Mouse (Mus musculus): ENCODE results near the gene Sdk1. TPM values are rescaled to one million over a fixed set of nuclear protein-coding genes. Genes with fewer than 3 reads are reported as not detected.
"Not testable (repeated sequence)": the region's sequence is repeated elsewhere in the genome, so short reads cannot be mapped to it uniquely, and the experiment has no call there.

The Sdk1 gene
- polyA plus RNA-seq, 1 experiment from 2014 or later, result 1.1 TPM

DNA sequence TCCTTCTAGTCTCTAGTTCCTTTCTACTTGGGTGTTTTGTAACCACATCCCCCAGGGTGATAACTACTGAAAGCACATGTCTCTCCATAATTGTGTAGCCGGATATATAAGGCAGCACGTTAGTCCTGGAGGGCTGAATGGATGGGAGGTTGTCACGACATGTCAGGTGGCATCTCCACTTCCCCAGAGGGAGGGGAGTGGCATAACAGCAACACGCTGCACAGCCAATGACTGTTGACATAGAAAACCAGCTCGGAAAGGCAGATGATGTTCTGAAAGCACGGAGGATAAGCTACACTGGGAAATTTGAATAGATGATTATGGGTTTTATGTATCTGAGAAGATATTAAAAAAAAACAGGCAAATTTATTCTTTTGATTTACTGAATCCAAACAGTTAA lies 376.4 kb downstream of the Sdk1 start:
- WGBS, result 71% methylated on average over 6 of the region's 6 CpGs

DNA sequence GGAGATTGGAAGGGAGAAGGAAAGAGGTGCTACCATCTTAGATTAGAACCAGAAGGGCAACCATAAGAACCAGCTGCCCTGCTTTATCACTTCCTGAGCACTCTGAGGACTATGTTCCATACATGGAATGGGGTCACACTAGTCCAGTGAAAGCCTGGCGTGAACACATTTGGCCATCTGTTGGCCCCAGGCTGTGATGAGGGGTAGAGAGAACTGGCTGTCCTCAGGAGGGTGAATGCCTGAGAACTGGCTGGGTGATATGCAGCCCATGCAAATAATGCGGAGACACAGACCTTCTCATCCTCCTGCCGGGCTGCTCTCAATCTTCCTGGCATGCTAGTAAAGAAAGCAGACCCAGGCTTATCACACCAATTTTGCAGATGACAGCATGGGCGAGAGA lies 384.1 kb downstream of the Sdk1 start:
- Histone ChIP-seq H3K27ac (replicated peaks) (no peak overlapping the region), H3K4me2 (replicated peaks; ENCODE audit: low read depth) (no peak overlapping the region), H3K4me1 (replicated peaks; ENCODE audit: control insufficient read depth, insufficient read depth) (no peaks in the 10 kb centered on the region), H3K9me3 (ENCODE audit: control insufficient read depth, low read length) (no peaks in the 10 kb centered on the region), H3K27me3 (ENCODE audit: control insufficient read depth, insufficient read depth, low read length) (no peaks in the 10 kb centered on the region), H3K9ac (ENCODE audit: low read length) (no peak overlapping the region), H3K36me3 (ENCODE audit: control insufficient read depth, insufficient read depth, low read length) (no peaks in the 10 kb centered on the region), H3K4me3 (ENCODE audit: low read depth, low read length) (no peak overlapping the region)
- no peak for ATAC-seq (ENCODE audit: low FRiP score, low TSS enrichment)
- DNase-seq (ENCODE audit: low spot score), result no peak
- no peak for TF ChIP-seq EP300 (optimal IDR thresholded peaks at IDR 0.05)
- 79% methylated on average over 4 of the region's 4 CpGs for WGBS

More for the DNA sequence above, 376.4 kb downstream of the Sdk1 start:
- Histone ChIP-seq H3K4me1 (replicated peaks; ENCODE audit: control insufficient read depth, insufficient read depth) (no peaks in the 10 kb centered on the region), H3K27me3 (ENCODE audit: control insufficient read depth, insufficient read depth, low read length) (no peaks in the 10 kb centered on the region), H3K4me2 (replicated peaks; ENCODE audit: low read depth) (no peak overlapping the region), H3K9ac (ENCODE audit: low read length) (no peak overlapping the region), H3K36me3 (ENCODE audit: control insufficient read depth, insufficient read depth, low read length) (no peaks in the 10 kb centered on the region), H3K27ac (replicated peaks) (no peak overlapping the region), H3K4me3 (ENCODE audit: low read depth, low read length) (no peak overlapping the region), H3K9me3 (ENCODE audit: control insufficient read depth, low read length) (no peaks in the 10 kb centered on the region)
- no peak for ATAC-seq (ENCODE audit: low FRiP score, low TSS enrichment)
- TF ChIP-seq CTCF (IDR thresholded peaks at IDR 0.05; ENCODE audit: low read depth) (no peak), EP300 (optimal IDR thresholded peaks at IDR 0.05) (no peak)
- no peak for DNase-seq (ENCODE audit: low spot score)

DNA sequence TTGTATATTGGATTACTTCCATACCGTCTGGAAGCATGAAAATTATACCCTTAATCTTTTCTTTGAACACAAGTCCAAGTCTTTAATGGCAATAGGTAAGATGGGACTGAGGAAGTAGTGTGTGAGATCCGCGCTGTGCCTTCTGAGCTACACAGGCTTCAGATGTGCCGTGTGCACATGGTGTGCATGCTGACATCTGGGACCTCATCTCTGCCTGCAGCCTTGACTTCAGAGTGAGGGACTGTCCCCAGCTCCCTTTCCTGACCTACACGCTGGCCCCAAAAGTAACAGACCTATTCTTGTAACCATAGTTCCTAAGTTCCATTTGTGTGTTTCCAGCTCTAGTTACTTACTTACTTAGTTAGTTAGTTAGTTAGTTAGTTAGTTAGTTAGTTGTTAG lies 390.4 kb downstream of the Sdk1 start:
- no peak for TF ChIP-seq EP300 (optimal IDR thresholded peaks at IDR 0.05)
- H3K9ac ChIP-seq (ENCODE audit: low read length), result no peak overlapping the region
- ATAC-seq (ENCODE audit: low FRiP score, low TSS enrichment) (no peak), DNase-seq (ENCODE audit: low spot score) (no peak)
- H3K9me3 ChIP-seq (ENCODE audit: control insufficient read depth, low read length), result no peaks in the 10 kb centered on the region
- H3K4me2 ChIP-seq (replicated peaks; ENCODE audit: low read depth), result no peak overlapping the region
- no peaks in the 10 kb centered on the region for H3K27me3 ChIP-seq (ENCODE audit: control insufficient read depth, insufficient read depth, low read length)
- H3K36me3 ChIP-seq (ENCODE audit: control insufficient read depth, insufficient read depth, low read length), result no peaks in the 10 kb centered on the region
- H3K4me1 ChIP-seq (replicated peaks; ENCODE audit: control insufficient read depth, insufficient read depth), result no peaks in the 10 kb centered on the region; the same call in 1 of the 2 replicates
- WGBS, result 74% methylated on average over 5 of the region's 5 CpGs
- H3K4me3 ChIP-seq (ENCODE audit: low read depth, low read length), result no peak overlapping the region
- H3K27ac ChIP-seq (replicated peaks), result no peak overlapping the region

DNA sequence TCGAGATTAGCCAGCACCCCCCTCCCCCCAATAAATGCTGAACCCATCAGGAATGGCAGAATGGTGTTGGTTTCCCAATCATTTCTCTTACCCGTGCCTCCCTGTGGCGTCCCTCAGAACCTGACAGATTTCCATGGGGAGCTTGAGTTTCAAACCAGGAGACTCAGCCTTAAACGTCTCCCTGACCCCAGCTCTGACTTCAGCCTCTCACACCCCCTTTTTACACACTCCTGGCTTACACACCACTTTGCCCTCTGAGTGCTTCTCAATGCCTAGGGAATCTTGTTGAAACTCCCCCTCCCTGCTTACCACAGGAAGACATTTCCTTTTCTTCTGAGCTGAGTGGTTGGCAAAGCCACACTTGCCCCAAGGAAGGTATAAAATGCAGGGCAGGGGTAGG lies 392.0 kb downstream of the Sdk1 start:
- H3K27me3 ChIP-seq (ENCODE audit: control insufficient read depth, insufficient read depth, low read length), result no peaks in the 10 kb centered on the region
- H3K9me3 ChIP-seq (ENCODE audit: control insufficient read depth, low read length), result no peaks in the 10 kb centered on the region
- H3K4me1 ChIP-seq (replicated peaks; ENCODE audit: control insufficient read depth, insufficient read depth), result no peaks in the 10 kb centered on the region; the same call in 1 of the 2 replicates
- no peaks in the 10 kb centered on the region for H3K36me3 ChIP-seq (ENCODE audit: control insufficient read depth, insufficient read depth, low read length)
- no peak for TF ChIP-seq CTCF (IDR thresholded peaks at IDR 0.05; ENCODE audit: low read depth)
- TF ChIP-seq EP300 (optimal IDR thresholded peaks at IDR 0.05), result no peak
- H3K4me2 ChIP-seq (replicated peaks; ENCODE audit: low read depth), result no peak overlapping the region
- no peak for DNase-seq (ENCODE audit: low spot score)
- WGBS, result 66% methylated on average over 4 of the region's 4 CpGs
- H3K4me3 ChIP-seq (ENCODE audit: low read depth, low read length), result no peak overlapping the region
- no peak overlapping the region for H3K9ac ChIP-seq (ENCODE audit: low read length)
- no peak for ATAC-seq (ENCODE audit: low FRiP score, low TSS enrichment)
- no peak overlapping the region for H3K27ac ChIP-seq (replicated peaks)

DNA sequence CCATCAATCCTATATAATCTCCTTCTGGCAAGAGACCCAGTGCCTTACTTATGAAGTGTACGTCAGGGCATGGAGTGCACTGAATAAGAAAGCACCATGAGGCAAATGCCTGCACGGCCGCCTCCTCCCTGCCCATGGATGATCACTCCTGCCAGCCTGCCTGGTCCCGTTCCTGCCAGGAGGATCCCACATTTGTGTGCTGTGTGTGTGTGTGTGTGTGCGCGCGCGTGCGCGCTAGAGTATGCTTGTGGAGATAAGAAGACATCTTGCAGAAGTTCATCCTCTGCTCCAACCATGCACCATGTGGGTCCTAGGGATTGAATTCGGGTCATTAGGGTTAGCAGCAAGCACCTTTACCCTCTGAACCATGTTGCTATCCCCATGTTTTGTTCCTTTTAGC lies 395.1 kb downstream of the Sdk1 start:
- DNase-seq (ENCODE audit: low spot score) (no peak), ATAC-seq (ENCODE audit: low FRiP score, low TSS enrichment) (no peak)
- Histone ChIP-seq H3K4me1 (replicated peaks; ENCODE audit: control insufficient read depth, insufficient read depth) (no peaks in the 10 kb centered on the region; the same call in 1 of the 2 replicates), H3K36me3 (ENCODE audit: control insufficient read depth, insufficient read depth, low read length) (no peaks in the 10 kb centered on the region), H3K4me2 (replicated peaks; ENCODE audit: low read depth) (no peak overlapping the region), H3K4me3 (ENCODE audit: low read depth, low read length) (no peak overlapping the region), H3K9me3 (ENCODE audit: control insufficient read depth, low read length) (no peaks in the 10 kb centered on the region), H3K27me3 (ENCODE audit: control insufficient read depth, insufficient read depth, low read length) (no peaks in the 10 kb centered on the region), H3K9ac (ENCODE audit: low read length) (no peak overlapping the region), H3K27ac (replicated peaks) (no peak overlapping the region)
- WGBS, result 87% methylated on average over 11 of the region's 11 CpGs
- TF ChIP-seq EP300 (optimal IDR thresholded peaks at IDR 0.05), result no peak
- TF ChIP-seq CTCF (IDR thresholded peaks at IDR 0.05; ENCODE audit: low read depth), result no peak

DNA sequence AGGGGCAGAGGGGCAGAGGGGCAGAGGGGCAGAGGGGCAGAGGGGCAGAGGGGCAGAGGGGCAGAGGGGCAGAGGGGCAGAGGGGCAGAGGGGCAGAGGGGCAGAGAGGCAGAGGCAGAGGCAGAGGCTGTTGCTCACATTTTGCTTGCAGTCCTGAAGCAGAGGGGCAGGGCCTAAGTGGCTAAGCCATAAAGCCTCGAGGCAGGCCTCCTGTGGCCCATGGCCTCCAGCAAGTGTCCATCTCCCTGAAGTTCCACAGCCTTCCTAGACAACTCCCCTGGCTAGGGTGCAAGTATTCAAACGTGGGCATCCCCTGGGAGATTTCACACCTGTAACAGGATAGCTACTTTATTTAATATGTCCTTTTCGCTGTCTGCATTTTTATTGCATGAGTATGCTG lies 395.8 kb downstream of the Sdk1 start:
- H3K9ac ChIP-seq (ENCODE audit: low read length); DNase-seq (ENCODE audit: low spot score); H3K4me1 ChIP-seq (replicated peaks; ENCODE audit: control insufficient read depth, insufficient read depth); H3K27me3 ChIP-seq (ENCODE audit: control insufficient read depth, insufficient read depth, low read length); H3K9me3 ChIP-seq (ENCODE audit: control insufficient read depth, low read length); H3K27ac ChIP-seq (replicated peaks); H3K4me3 ChIP-seq (ENCODE audit: low read depth, low read length); ATAC-seq (ENCODE audit: low FRiP score, low TSS enrichment); H3K4me2 ChIP-seq (replicated peaks; ENCODE audit: low read depth); H3K36me3 ChIP-seq (ENCODE audit: control insufficient read depth, insufficient read depth, low read length): not testable (repeated sequence)
- WGBS, result 68% methylated on average over 3 of the region's 3 CpGs

All from stomach, postnatal 0 days (tissue).